Mouse (Mus musculus): ENCODE results near the gene Ppp1r14a. TPM values are rescaled to one million over a fixed set of nuclear protein-coding genes. Genes with fewer than 3 reads are reported as not detected.

Gene Ppp1r14a
- total RNA-seq, 2 experiments from 2014 or later: 9.4 to 11.6 TPM

Other genes starting within 250 kb of the Ppp1r14a start
- 100 to 1,000 TPM; 746 to 901 TPM for gene Ryr1, start 164.1 kb upstream of the Ppp1r14a start, total RNA-seq (2021)
- gene Rasgrp4, start 154.5 kb upstream of the Ppp1r14a start, total RNA-seq (2021): under 1 TPM; 0.73 to 0.82 TPM
- gene Fam98c, start 133.1 kb upstream of the Ppp1r14a start, total RNA-seq (2021): 10 to 100 TPM; 12.3 to 13.0 TPM
- under 1 TPM; 0.35 to 0.38 TPM for gene Ggn, start 119.1 kb upstream of the Ppp1r14a start, total RNA-seq (2021)
- 1 to 10 TPM in 1 of 2 experiments, under 1 TPM in 1; 0.78 to 1.8 TPM for gene Spred3, start 118.9 kb upstream of the Ppp1r14a start, total RNA-seq (2021)
- gene Psmd8, start 108.6 kb upstream of the Ppp1r14a start, total RNA-seq (2021): 100 to 1,000 TPM; 171 to 188 TPM
- gene Catsperg1, start 75.3 kb upstream of the Ppp1r14a start, total RNA-seq (2021): under 1 TPM in 1 of 2 experiments, not detected in 1; 0.25 TPM
- 1 to 10 TPM; 2.2 to 2.6 TPM for gene Kcnk6, start 56.8 kb upstream of the Ppp1r14a start, total RNA-seq (2021)
- gene Yif1b, start 51.0 kb upstream of the Ppp1r14a start, total RNA-seq (2021): 10 to 100 TPM; 49.4 to 56.8 TPM
- gene 2200002D01Rik, start 40.8 kb upstream of the Ppp1r14a start, total RNA-seq (2021): 1 to 10 TPM in 1 of 2 experiments, under 1 TPM in 1; 0.59 to 1.2 TPM
- 1 to 10 TPM; 5.5 to 6.4 TPM for gene Spint2, start 7.4 kb upstream of the Ppp1r14a start, total RNA-seq (2021)
- 1 to 10 TPM; 2.7 to 4.5 TPM for gene Dpf1, start 14.6 kb downstream of the Ppp1r14a start, total RNA-seq (2021)
- gene Sipa1l3, start 229.3 kb downstream of the Ppp1r14a start, total RNA-seq (2021): 10 to 100 TPM in 1 of 2 experiments, 1 to 10 TPM in 1; 7.8 to 13.1 TPM